Mouse (Mus musculus) CH12.LX (cell line): ENCODE measurements around the gene Gatm. TPM values are rescaled to one million over a fixed set of nuclear protein-coding genes. Genes with fewer than 3 reads are reported as not detected.

Experiments
- DNase-seq: peaks from one replicate; pipeline ENCODE4 v3.0.0-alpha.2; 2013; ENCODE audit errors: extremely low read depth
- H3K27ac ChIP-seq: 2 replicates; pipeline ENCODE4 v1.5.1; 2012; ENCODE audit warnings: low read depth, mild to moderate bottlenecking, control low read depth, moderate library complexity; ENCODE audit not compliant: insufficient read depth
- H3K27me3 ChIP-seq: replicated peaks from 2 replicates; pipeline ENCODE3; 2012; ENCODE audit warnings: inconsistent platforms
- H3K36me3 ChIP-seq, 2 experiments: replicated peaks in 1 of 2; 2 replicates each; pipeline versions ENCODE3 to v1.6.1; 2012; ENCODE audit warnings: inconsistent platforms in 1 of 2, low read length in 1 of 2, mild to moderate bottlenecking in 1 of 2, mixed read lengths in 1 of 2, moderate library complexity in 1 of 2; ENCODE audit not compliant: control insufficient read depth in 1 of 2, insufficient read depth in 1 of 2
- H3K4me1 ChIP-seq, 2 experiments: 2 replicates each; pipeline ENCODE4 v1.6.1; 2012; ENCODE audit warnings: inconsistent platforms in 1 of 2, moderate library complexity in 1 of 2; ENCODE audit not compliant: insufficient read depth in 2 of 2, control insufficient read depth in 1 of 2
- H3K4me2 ChIP-seq: 2 replicates; pipeline ENCODE4 v1.6.1; 2012; ENCODE audit warnings: low read depth, mild to moderate bottlenecking, control low read depth; ENCODE audit not compliant: poor library complexity, insufficient read depth, severe bottlenecking
- H3K4me3 ChIP-seq, 3 experiments: fragments of 150-350 bp in 1 of 3; sonication (generic) in 1 of 3; replicated peaks in 1 of 3; 2 replicates each; pipeline versions ENCODE3 to v1.5.1; 2011 to 2012; ENCODE audit warnings: low read depth in 2 of 3, low read length in 2 of 3, mild to moderate bottlenecking in 2 of 3, moderate library complexity in 2 of 3, control low read depth in 1 of 3, improper control_type of control experiment in 1 of 3, inconsistent platforms in 1 of 3, mixed read lengths in 1 of 3; ENCODE audit not compliant: poor library complexity in 1 of 3
- H3K79me2 ChIP-seq: replicated peaks from 2 replicates; pipeline ENCODE4 v1.6.1; 2012; ENCODE audit warnings: mild to moderate bottlenecking, moderate library complexity; ENCODE audit not compliant: control insufficient read depth, poor library complexity, insufficient read depth, severe bottlenecking; ENCODE audit errors: extremely low read depth
- H3K9ac ChIP-seq: 2 replicates; pipeline ENCODE4 v1.6.1; 2012; ENCODE audit warnings: low read depth, mild to moderate bottlenecking, control low read depth, moderate library complexity; ENCODE audit not compliant: insufficient read depth
- H3K9me3 ChIP-seq: replicated peaks from 2 replicates; pipeline ENCODE3; 2012; ENCODE audit warnings: low read length, inconsistent platforms, mixed read lengths
- CHD2 ChIP-seq: IDR thresholded peaks from 2 replicates; pipeline ENCODE4 v1.6.1; 2011; ENCODE audit warnings: low read length, improper control_type of control experiment
- CTCF ChIP-seq, 2 experiments: IDR thresholded peaks in 1 of 2; conservative IDR thresholded peaks in 1 of 2; 2 replicates each; pipeline ENCODE4 v1.5.1; 2011 to 2012; ENCODE audit warnings: low read depth in 2 of 2, low read length in 2 of 2, improper control_type of control experiment in 1 of 2, inconsistent platforms in 1 of 2, mild to moderate bottlenecking in 1 of 2, moderate library complexity in 1 of 2
- ELF1 ChIP-seq: IDR thresholded peaks from 2 replicates; pipeline ENCODE4 v1.6.1; 2014; ENCODE audit warnings: low read depth, mild to moderate bottlenecking, inconsistent platforms, low read length, improper control_type of control experiment
- EP300 ChIP-seq: IDR thresholded peaks from 2 replicates; pipeline ENCODE4 v1.6.1; 2011; ENCODE audit warnings: low read length, improper control_type of control experiment
- ETS1 ChIP-seq: conservative IDR thresholded peaks from 2 replicates; pipeline ENCODE4 v1.6.1; 2012; ENCODE audit warnings: low read depth, mild to moderate bottlenecking, inconsistent platforms, low read length, improper control_type of control experiment, moderate library complexity
- HCFC1 ChIP-seq: IDR thresholded peaks from 2 replicates; pipeline ENCODE4 v1.6.1; 2012; ENCODE audit warnings: low read depth, mild to moderate bottlenecking, inconsistent platforms, low read length, improper control_type of control experiment
- MAX ChIP-seq: IDR thresholded peaks from 2 replicates; pipeline ENCODE4 v1.6.1; 2011; ENCODE audit warnings: low read length, improper control_type of control experiment
- MAZ ChIP-seq: IDR thresholded peaks from 2 replicates; pipeline ENCODE4 v1.6.1; 2012; ENCODE audit warnings: low read depth, mild to moderate bottlenecking, inconsistent platforms, low read length, improper control_type of control experiment, moderate library complexity
- MYC ChIP-seq: IDR thresholded peaks from 2 replicates; pipeline ENCODE4 v1.6.1; 2011; ENCODE audit warnings: low read depth, mild to moderate bottlenecking, improper control_type of control experiment, low read length
- NELFE ChIP-seq: IDR thresholded peaks from 2 replicates; pipeline ENCODE4 v1.6.1; 2011; ENCODE audit warnings: low read depth, low read length, improper control_type of control experiment
- POLR2AphosphoS2 ChIP-seq: IDR thresholded peaks from 2 replicates; pipeline ENCODE4 v1.6.1; 2011; ENCODE audit warnings: low read depth, low read length, improper control_type of control experiment
- RAD21 ChIP-seq: IDR thresholded peaks from 2 replicates; pipeline ENCODE4 v1.6.1; 2011; ENCODE audit warnings: low read depth, mild to moderate bottlenecking, low read length, improper control_type of control experiment, moderate library complexity
- RCOR1 ChIP-seq: conservative IDR thresholded peaks from 2 replicates; pipeline ENCODE4 v1.6.1; 2012; ENCODE audit warnings: low read depth, mild to moderate bottlenecking, inconsistent platforms, low read length, improper control_type of control experiment
- SIN3A ChIP-seq: IDR thresholded peaks from 2 replicates; pipeline ENCODE4 v1.6.1; 2012; ENCODE audit warnings: low read length, improper control_type of control experiment, inconsistent platforms
- SMC3 ChIP-seq: IDR thresholded peaks from 2 replicates; pipeline ENCODE4 v1.6.1; 2011; ENCODE audit warnings: low read depth, low read length, improper control_type of control experiment
- TCF12 ChIP-seq: IDR thresholded peaks from 2 replicates; pipeline ENCODE4 v1.6.1; 2014; ENCODE audit warnings: low read depth, mild to moderate bottlenecking, inconsistent platforms, low read length, improper control_type of control experiment
- UBTF ChIP-seq: IDR thresholded peaks from 2 replicates; pipeline ENCODE4 v1.6.1; 2012; ENCODE audit warnings: low read depth, mild to moderate bottlenecking, inconsistent platforms, low read length, improper control_type of control experiment, moderate library complexity
- USF2 ChIP-seq: conservative IDR thresholded peaks from 2 replicates; pipeline ENCODE4 v1.6.1; 2011; ENCODE audit warnings: low read depth, low read length, improper control_type of control experiment
- ZC3H11A ChIP-seq: IDR thresholded peaks from 2 replicates; pipeline ENCODE4 v1.6.1; 2012; ENCODE audit warnings: low read depth, mild to moderate bottlenecking, inconsistent platforms, low read length, improper control_type of control experiment
- ZKSCAN1 ChIP-seq: IDR thresholded peaks from 2 replicates; pipeline ENCODE4 v1.6.1; 2012; ENCODE audit warnings: low read depth, inconsistent platforms, low read length, improper control_type of control experiment, borderline replicate concordance
- ZNF384 ChIP-seq: IDR thresholded peaks from 2 replicates; pipeline ENCODE4 v1.6.1; 2012; ENCODE audit warnings: low read depth, low read length, improper control_type of control experiment, inconsistent platforms
- dilution Hi-C: fragments of 300-500 bp; cut with MboI; formaldehyde crosslinking; loops from 2 replicates; pipeline ENCODE4 v1.14.3; 2020; ENCODE audit warnings: low sequenced_read_pairs; ENCODE audit not compliant: extremely low pct_unique_long_range_greater_than_20kb, extremely low pct_ligation_motif_present
- in situ Hi-C: fragments of 300-500 bp; cut with MboI; formaldehyde crosslinking; loops from 3 replicates; pipeline ENCODE4 v1.14.3; 2019; ENCODE audit warnings: low sequenced_read_pairs, low pct_ligation_motif_present, low pct_unique_long_range_greater_than_20kb, mixed read lengths
- polyA plus RNA-seq: library from polyadenylated mRNA; unstranded; fragments of >175 nt; gene quantifications from 2 replicates; pipeline ENCODE4 v1.2.1, GENCODE M21; 2012; ENCODE audit warnings: low read depth; ENCODE audit not compliant: insufficient read length
- total RNA-seq, 2 experiments: library from RNA; depleted of rRNA; stranded (reverse); fragments of 300-350 nt in 1 of 2; fragments of >200 nt in 1 of 2; gene quantifications; 2 replicates each; pipeline ENCODE4 v1.2.3; 2012 to 2014

The Gatm gene
- total and polyA plus RNA-seq, 3 experiments, result 13.0 to 46.0 (median 23.3) TPM

DNA sequence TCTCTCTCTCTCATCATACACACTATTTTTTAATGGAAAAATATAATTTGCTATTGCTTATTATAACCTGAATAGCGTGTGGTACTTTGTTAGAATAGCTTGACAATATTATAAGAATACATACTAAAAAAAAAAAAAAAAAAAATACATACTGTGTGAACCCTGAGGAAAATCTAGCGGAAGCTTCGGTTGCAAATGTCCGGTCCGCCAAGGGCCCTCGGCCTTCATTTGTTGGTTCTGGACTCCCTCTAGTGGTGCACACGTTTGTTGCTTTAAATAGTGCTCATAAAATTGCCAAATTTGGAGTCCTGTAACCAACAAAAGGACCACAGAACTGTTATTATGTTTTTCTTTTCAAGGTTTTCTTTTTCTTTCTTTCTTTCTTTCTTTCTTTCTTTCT, 17.9 kb upstream of the Gatm start:
- Histone ChIP-seq H3K79me2 (peaks cover 14% of the 10 kb centered on the region), H3K9me3 (no peaks in the 10 kb centered on the region), H3K4me1 (peaks cover 0 to 16% of the 10 kb centered on the region in 2 experiments; a peak in 2 of 4 replicates), H3K27me3 (no peaks in the 10 kb centered on the region), H3K27ac (no peak overlapping the region), H3K4me3 (no peak overlapping the region), H3K36me3 (peaks cover 13 to 18% of the 10 kb centered on the region in 2 experiments), H3K9ac (peak overlapping the region; percentile 43; the same call in 1 of the 2 replicates), H3K4me2 (no peak overlapping the region)
- in situ Hi-C loops, result loop anchor here (10.0 kb wide), 1 partner anchor 54 kb away; no protein-coding TSS in a partner anchor
- dilution Hi-C loops, result no loop called here
- DNase-seq, result peak; percentile 87
- no peak for TF ChIP-seq MAX
- TF ChIP-seq UBTF, result no peak
- TF ChIP-seq SMC3, result peak; percentile 86
- no peak for TF ChIP-seq RCOR1
- TF ChIP-seq HCFC1, result peak; percentile 50; the same call in 1 of the 2 replicates
- TF ChIP-seq RAD21, result peak; percentile 96
- peak; percentile 93 for TF ChIP-seq ZNF384
- TF ChIP-seq ETS1, result no peak
- TF ChIP-seq MYC, result peak; percentile 47; the same call in 1 of the 2 replicates
- TF ChIP-seq CHD2, result no peak
- peak; percentile 65 to 96; a peak in 3 of 4 replicates for TF ChIP-seq CTCF (conservative IDR thresholded peaks at IDR 0.05 in 1 of 2, IDR thresholded peaks at IDR 0.05 in 1 of 2; ENCODE audit: low read depth in 2 of 2, low read length in 2 of 2)
- TF ChIP-seq TCF12, result no peak
- no peak for TF ChIP-seq NELFE
- no peak for TF ChIP-seq EP300
- TF ChIP-seq POLR2AphosphoS2, result no peak
- peak; percentile 35; the same call in 1 of the 2 replicates for TF ChIP-seq ZC3H11A

- Histone ChIP-seq H3K4me1 (peaks cover 0 to 10% of the 10 kb centered on the region in 2 experiments; a peak in 2 of 4 replicates), H3K4me3 (no peak overlapping the region), H3K79me2 (peaks cover 1% of the 10 kb centered on the region), H3K9ac (no peak overlapping the region), H3K9me3 (no peaks in the 10 kb centered on the region), H3K36me3 (no peaks in the 10 kb centered on the region), H3K27me3 (no peaks in the 10 kb centered on the region), H3K27ac (no peak overlapping the region), H3K4me2 (no peak overlapping the region)
- no peak for DNase-seq
- in situ Hi-C loops, result loop anchor here (10.0 kb wide), 1 partner anchor 51 kb away; no protein-coding TSS in a partner anchor
- TF ChIP-seq SIN3A (no peak), MAZ (no peak), ELF1 (no peak), ZKSCAN1 (no peak), USF2 (no peak), EP300 (no peak), TCF12 (no peak)
- dilution Hi-C loops, result no loop called here
Observed at GRCm38 (mm10) chr2:122625930-122626329, 14.8 kb upstream of the Gatm start.
